Mouse (Mus musculus): ENCODE results near the gene Supv3l1. TPM values are rescaled to one million over a fixed set of nuclear protein-coding genes. Genes with fewer than 3 reads are reported as not detected.
"Not testable (repeated sequence)": the region's sequence is repeated elsewhere in the genome, so short reads cannot be mapped to it uniquely, and the experiment has no call there.

Gene Supv3l1
- polyA plus RNA-seq, 1 experiment from 2014 or later, result 8.6 TPM

DNA sequence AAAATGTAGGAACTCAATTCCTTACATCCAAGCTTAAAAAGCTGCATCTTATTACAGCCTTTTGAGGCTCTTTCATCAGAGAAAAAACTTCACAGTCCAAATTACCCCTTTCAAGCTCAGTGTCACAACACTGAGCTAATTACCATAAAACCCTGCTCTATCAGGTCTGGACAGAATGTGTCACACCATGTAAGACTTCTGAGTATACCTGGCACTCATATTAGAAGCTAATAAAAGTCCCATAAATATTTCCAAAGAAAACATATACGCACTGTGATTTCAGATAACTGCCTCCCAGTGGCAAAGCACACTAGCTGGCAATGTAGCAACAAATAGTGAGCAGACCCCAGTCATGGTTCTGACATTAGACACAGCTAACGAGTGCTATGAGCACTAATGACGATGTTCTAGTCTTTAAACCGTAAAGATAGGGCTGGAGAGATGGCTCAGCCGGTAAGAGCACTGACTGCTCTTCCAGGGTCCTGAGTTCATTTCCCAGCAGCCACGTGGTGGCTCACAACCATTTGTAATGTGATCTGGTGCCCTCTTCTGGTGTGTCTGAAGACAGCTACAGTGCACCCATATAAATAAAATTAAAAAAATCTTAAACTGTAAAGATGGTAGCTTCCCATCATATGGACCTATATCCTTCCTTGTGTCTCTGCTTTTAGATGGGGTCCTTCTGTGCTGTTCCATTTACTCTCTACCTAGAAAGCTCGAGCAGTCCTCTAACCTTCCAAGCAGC is 31.7 kb upstream of the Supv3l1 start:
- Histone ChIP-seq H3K9me3 (ENCODE audit: low read length) (no peaks in the 10 kb centered on the region), H3K27ac (ENCODE audit: low read depth) (no peak overlapping the region), H3K4me3 (ENCODE audit: low read depth, low read length) (no peak overlapping the region), H3K4me2 (ENCODE audit: low read depth, low read length) (no peak overlapping the region), H3K27me3 (ENCODE audit: insufficient read depth, low read length) (no peaks in the 10 kb centered on the region), H3K36me3 (replicated peaks; ENCODE audit: insufficient read depth, low read length) (peaks cover 6% of the 10 kb centered on the region), H3K4me1 (ENCODE audit: insufficient read depth) (peaks cover 15% of the 10 kb centered on the region), H3K9ac (replicated peaks) (no peak overlapping the region)
- TF ChIP-seq EP300 (IDR thresholded peaks at IDR 0.05; ENCODE audit: low read depth) (no peak), CTCF (IDR thresholded peaks at IDR 0.05; ENCODE audit: low read depth) (no peak)
- WGBS (ENCODE audit: insufficient replicate concordance), result 72% methylated on average over 7 of the region's 7 CpGs
- ATAC-seq (no peak), DNase-seq (no peak)

- no peak overlapping the region for H3K4me2 ChIP-seq (ENCODE audit: low read depth, low read length)
- TF ChIP-seq EP300 (IDR thresholded peaks at IDR 0.05; ENCODE audit: low read depth), result no peak
- TF ChIP-seq CTCF (IDR thresholded peaks at IDR 0.05; ENCODE audit: low read depth), result no peak
- no peaks in the 10 kb centered on the region for H3K27me3 ChIP-seq (ENCODE audit: insufficient read depth, low read length)
- no peak overlapping the region for H3K27ac ChIP-seq (ENCODE audit: low read depth)
- H3K4me1 ChIP-seq (ENCODE audit: insufficient read depth), result no peaks in the 10 kb centered on the region; the same call in 1 of the 2 replicates
- peaks cover 9% of the 10 kb centered on the region for H3K36me3 ChIP-seq (replicated peaks; ENCODE audit: insufficient read depth, low read length)
- H3K4me3 ChIP-seq (ENCODE audit: low read depth, low read length), result no peak overlapping the region
- H3K9ac ChIP-seq (replicated peaks), result no peak overlapping the region
- DNase-seq, result no peak
- H3K9me3 ChIP-seq (ENCODE audit: low read length), result no peaks in the 10 kb centered on the region
- WGBS (ENCODE audit: insufficient replicate concordance), result 62% methylated on average over 2 of the region's 2 CpGs
- no peak for ATAC-seq
These were observed 27.4 kb upstream of the Supv3l1 start for GRCm38 (mm10) chr10:62476980-62477379.

DNA sequence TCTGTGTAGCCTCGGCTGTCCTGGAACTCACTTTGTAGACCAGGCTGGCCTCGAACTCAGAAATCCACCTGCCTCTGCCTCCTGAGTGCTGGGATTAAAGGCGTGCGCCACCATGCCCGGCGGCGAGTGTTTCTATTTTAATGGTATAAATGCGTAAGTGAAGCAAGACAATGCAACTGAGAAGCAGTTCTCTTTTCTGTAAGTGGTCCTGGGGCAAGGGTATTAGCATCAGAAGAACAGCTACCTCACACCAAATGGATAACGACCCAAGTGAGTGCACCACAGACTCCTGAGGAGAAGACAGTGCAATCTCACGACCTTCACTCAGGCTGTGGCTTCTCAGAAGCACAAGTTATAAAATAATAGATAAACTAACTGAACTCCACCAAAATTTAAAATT is 25.4 kb upstream of the Supv3l1 start:
- ATAC-seq, result no peak
- WGBS (ENCODE audit: insufficient replicate concordance), result 92% methylated on average over 10 of the region's 10 CpGs

DNA sequence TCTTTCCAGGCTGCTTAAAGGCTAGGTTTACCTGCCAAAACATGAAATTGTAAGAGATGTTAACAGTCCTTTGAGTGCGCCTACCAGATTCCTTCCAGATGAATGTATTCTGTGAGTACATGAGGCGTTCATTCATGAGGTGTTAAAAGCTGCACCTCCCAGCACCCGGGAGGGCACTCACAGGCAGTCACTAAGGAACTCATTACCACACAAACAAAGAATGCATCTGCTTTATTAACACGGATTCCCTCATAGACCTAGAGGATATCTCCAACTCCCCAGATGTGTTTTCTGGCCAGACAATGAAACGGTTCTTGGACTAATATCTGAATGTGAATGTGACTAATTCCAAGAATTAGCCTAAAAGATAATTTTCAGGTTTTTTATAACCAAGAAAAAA is 21.6 kb upstream of the Supv3l1 start:
- ATAC-seq (no peak), DNase-seq (no peak)
- WGBS (ENCODE audit: insufficient replicate concordance), result 66% methylated on average over 5 of the region's 5 CpGs
- Histone ChIP-seq H3K36me3 (replicated peaks; ENCODE audit: insufficient read depth, low read length) (peaks cover 25% of the 10 kb centered on the region), H3K4me3 (ENCODE audit: low read depth, low read length) (no peak overlapping the region), H3K4me1 (ENCODE audit: insufficient read depth) (no peaks in the 10 kb centered on the region), H3K9ac (replicated peaks) (no peak overlapping the region), H3K9me3 (ENCODE audit: low read length) (no peaks in the 10 kb centered on the region), H3K27me3 (ENCODE audit: insufficient read depth, low read length) (no peaks in the 10 kb centered on the region), H3K4me2 (ENCODE audit: low read depth, low read length) (no peak overlapping the region), H3K27ac (ENCODE audit: low read depth) (no peak overlapping the region)
- TF ChIP-seq CTCF (IDR thresholded peaks at IDR 0.05; ENCODE audit: low read depth) (no peak), EP300 (IDR thresholded peaks at IDR 0.05; ENCODE audit: low read depth) (no peak)

More for the DNA sequence above, 25.4 kb upstream of the Supv3l1 start:
- Histone ChIP-seq H3K27me3 (ENCODE audit: insufficient read depth, low read length) (no peaks in the 10 kb centered on the region), H3K36me3 (replicated peaks; ENCODE audit: insufficient read depth, low read length) (peaks cover 9% of the 10 kb centered on the region), H3K4me3 (ENCODE audit: low read depth, low read length) (no peak overlapping the region), H3K9me3 (ENCODE audit: low read length) (no peaks in the 10 kb centered on the region), H3K9ac (replicated peaks) (no peak overlapping the region), H3K27ac (ENCODE audit: low read depth) (no peak overlapping the region), H3K4me1 (ENCODE audit: insufficient read depth) (no peaks in the 10 kb centered on the region; the same call in 1 of the 2 replicates), H3K4me2 (ENCODE audit: low read depth, low read length) (no peak overlapping the region)
- DNase-seq, result no peak
- TF ChIP-seq CTCF (IDR thresholded peaks at IDR 0.05; ENCODE audit: low read depth) (no peak), EP300 (IDR thresholded peaks at IDR 0.05; ENCODE audit: low read depth) (no peak)

DNA sequence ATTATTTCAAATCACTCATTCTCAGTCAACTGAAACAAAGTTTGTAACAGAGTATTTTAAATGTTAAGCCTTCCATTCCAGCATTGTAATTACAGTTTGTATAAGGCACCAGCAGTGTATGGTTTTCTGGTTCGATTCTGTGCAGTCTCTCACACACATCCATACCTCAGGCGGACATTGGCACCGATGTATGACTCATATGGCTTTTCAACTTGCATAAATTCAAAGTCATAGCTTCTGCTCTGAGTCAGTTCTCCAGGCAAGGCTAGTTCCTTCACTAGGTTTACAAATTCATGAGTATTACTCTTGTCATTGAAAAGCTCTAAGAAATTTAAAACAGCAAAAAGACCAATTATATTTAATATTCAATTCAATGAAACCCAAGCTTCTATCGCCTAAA is 20.2 kb upstream of the Supv3l1 start:
- WGBS (ENCODE audit: insufficient replicate concordance), result 85% methylated on average over 4 of the region's 4 CpGs
- Histone ChIP-seq H3K27ac (ENCODE audit: low read depth) (no peak overlapping the region), H3K36me3 (replicated peaks; ENCODE audit: insufficient read depth, low read length) (peaks cover 25% of the 10 kb centered on the region), H3K27me3 (ENCODE audit: insufficient read depth, low read length) (no peaks in the 10 kb centered on the region), H3K4me1 (ENCODE audit: insufficient read depth) (no peaks in the 10 kb centered on the region), H3K9ac (replicated peaks) (no peak overlapping the region), H3K4me2 (ENCODE audit: low read depth, low read length) (no peak overlapping the region), H3K9me3 (ENCODE audit: low read length) (no peaks in the 10 kb centered on the region), H3K4me3 (ENCODE audit: low read depth, low read length) (no peak overlapping the region)
- ATAC-seq (no peak), DNase-seq (no peak)
- TF ChIP-seq CTCF (IDR thresholded peaks at IDR 0.05; ENCODE audit: low read depth) (no peak), EP300 (IDR thresholded peaks at IDR 0.05; ENCODE audit: low read depth) (no peak)

DNA sequence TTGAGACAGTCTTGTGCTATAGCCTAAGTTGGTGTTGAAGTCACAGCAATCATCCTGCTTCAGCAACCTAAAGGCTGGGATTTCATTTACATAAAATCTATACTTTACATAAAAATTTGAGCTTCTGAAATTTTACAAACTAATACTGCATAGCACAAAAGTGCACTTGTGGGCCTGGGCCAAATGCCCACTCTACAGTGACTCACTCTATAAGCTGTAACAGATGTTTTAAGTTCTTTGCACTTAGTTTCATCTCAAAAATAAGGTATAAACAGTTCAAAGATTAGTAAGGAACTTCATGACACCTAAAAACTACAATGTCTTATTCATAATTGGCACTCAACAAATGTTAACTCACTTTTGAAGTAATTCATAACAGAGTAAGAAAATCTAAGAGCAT is 11.8 kb upstream of the Supv3l1 start:
- Histone ChIP-seq H3K27ac (ENCODE audit: low read depth) (no peak overlapping the region), H3K27me3 (ENCODE audit: insufficient read depth, low read length) (no peaks in the 10 kb centered on the region), H3K36me3 (replicated peaks; ENCODE audit: insufficient read depth, low read length) (peaks cover 52% of the 10 kb centered on the region), H3K4me1 (ENCODE audit: insufficient read depth) (no peaks in the 10 kb centered on the region), H3K4me2 (ENCODE audit: low read depth, low read length) (no peak overlapping the region), H3K4me3 (ENCODE audit: low read depth, low read length) (no peak overlapping the region), H3K9me3 (ENCODE audit: low read length) (no peaks in the 10 kb centered on the region), H3K9ac (replicated peaks) (no peak overlapping the region)
- TF ChIP-seq EP300 (IDR thresholded peaks at IDR 0.05; ENCODE audit: low read depth) (no peak), CTCF (IDR thresholded peaks at IDR 0.05; ENCODE audit: low read depth) (no peak)
- DNase-seq (no peak), ATAC-seq (no peak)

GRCm38 (mm10) chr10:62452001-62452400 is 2.5 kb upstream of the Supv3l1 start:
- Histone ChIP-seq H3K4me1 (ENCODE audit: insufficient read depth) (peaks cover 14% of the 10 kb centered on the region), H3K36me3 (replicated peaks; ENCODE audit: insufficient read depth, low read length) (peaks cover 25% of the 10 kb centered on the region)
- ATAC-seq; H3K27me3 ChIP-seq (ENCODE audit: insufficient read depth, low read length); H3K4me3 ChIP-seq (ENCODE audit: low read depth, low read length); H3K9me3 ChIP-seq (ENCODE audit: low read length); DNase-seq; H3K27ac ChIP-seq (ENCODE audit: low read depth); H3K9ac ChIP-seq (replicated peaks); H3K4me2 ChIP-seq (ENCODE audit: low read depth, low read length): not testable (repeated sequence)
- 60% methylated on average over 11 of the region's 11 CpGs for WGBS (ENCODE audit: insufficient replicate concordance)

Measured in liver, postnatal 0 days (tissue).